Mouse (Mus musculus) brain, adult 10 weeks (tissue): ENCODE measurements around the gene Fcgr3. TPM values are rescaled to one million over a fixed set of nuclear protein-coding genes. Genes with fewer than 3 reads are reported as not detected.

Source experiments
- polyA plus RNA-seq: library from polyadenylated mRNA; stranded (reverse); fragments of 350-450 nt; fragmentation: Illumina TruSeq; extraction: RNeasy Lipid Tissue Mini Kit (QIAGEN cat#74804); gene quantifications from one replicate; pipeline ENCODE4 v1.2.3, GENCODE M21; 2015; ENCODE audit warnings: low read depth, low replicate concordance

The Fcgr3 gene
- polyA plus RNA-seq, result 32.3 TPM

DNA sequence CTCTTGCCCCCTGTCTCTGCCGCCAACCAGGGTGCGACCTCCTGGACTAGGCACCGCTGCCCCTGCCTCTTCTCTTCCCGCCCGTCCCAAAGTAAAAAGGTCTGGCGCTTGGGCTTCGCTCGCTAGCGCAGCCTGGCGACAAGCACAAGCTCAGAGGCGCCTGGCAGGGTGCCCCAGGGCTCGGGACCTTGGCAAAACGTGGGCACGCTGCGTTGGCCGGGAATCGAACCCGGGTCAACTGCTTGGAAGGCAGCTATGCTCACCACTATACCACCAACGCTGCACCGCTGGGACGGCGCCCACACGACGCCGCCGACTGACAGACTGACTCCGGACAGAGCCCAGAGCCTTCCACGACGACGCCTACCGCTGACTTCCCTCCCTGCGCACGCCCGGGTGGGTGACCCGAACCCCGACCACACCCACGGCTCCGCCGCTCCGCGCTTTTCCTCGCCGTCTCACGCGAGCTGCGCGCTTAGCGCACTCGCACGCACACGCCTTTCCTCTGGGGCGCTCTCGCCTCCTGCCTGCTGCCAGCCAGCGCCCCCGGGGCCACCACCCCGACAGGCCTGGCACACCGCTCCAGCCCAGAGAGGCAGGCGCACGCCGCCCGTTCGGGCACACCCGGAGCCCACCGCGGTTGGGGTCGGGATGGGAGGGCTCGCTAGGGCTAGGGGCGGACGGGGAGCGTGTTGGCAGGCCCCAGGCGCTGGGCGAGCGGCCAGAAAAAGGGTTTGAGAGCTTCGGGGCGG is at the start of gene Fcgr3:
TSS of gene Fcgr3 (minus strand) at position 445 of the 752 bp plus-strand sequence.

DNA sequence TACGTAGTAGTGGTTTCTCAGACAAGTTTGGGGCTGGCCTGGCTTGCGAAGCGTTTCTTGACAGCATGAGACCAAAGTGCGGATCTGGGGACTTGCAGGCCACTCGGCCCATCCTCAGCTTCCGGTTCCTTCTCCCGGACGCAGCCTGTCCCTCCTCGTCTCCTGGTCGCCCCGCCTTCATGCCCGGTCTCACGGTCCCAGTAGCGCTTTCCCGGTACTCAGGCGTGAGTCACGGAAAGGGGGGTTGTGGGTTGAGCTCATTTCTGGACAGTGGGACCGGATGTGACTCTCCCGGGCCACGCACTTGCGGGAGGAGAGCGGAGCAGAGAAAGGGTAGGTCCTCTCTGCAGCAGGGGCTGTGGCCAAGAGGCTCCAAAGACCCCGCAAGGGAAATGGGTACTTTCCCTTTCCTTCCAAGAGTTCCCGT is 49.2 kb upstream of the Fcgr3 start, which contains the start of gene Cfap126:
TSS of gene Cfap126 (plus strand) at position 46 of the 427 bp plus-strand sequence.

DNA sequence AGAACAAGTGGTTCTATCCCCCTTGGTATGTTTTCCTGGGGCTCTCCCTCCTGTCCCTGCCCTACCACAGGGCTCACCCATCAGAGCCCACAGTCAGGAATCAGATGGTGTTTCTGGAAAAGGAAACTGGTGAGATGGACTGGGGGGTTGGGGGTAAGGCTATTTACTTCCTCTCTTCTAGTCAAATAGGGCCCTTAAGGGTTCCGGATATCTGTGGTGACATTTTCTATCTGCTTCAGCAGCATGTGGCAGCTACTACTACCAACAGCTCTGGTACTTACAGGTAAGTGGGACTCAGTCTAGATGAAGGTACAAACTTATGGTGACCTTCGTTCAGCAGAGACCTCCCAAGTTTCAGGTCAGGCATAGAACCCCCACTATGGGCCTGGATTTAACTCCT is 46.0 kb downstream of the Fcgr3 start, which contains the start of gene Fcgr4:
TSS of gene Fcgr4 (plus strand) at position 184 of the 400 bp plus-strand sequence.

Other genes with a start within 250 kb of the Fcgr3 start
- 30.0 TPM for gene Atf6, start 197.2 kb downstream of the Fcgr3 start, polyA plus RNA-seq
- not detected for gene Gm26620, start 179.9 kb downstream of the Fcgr3 start, polyA plus RNA-seq
- 26.2 TPM for gene Dusp12, start 179.4 kb downstream of the Fcgr3 start, polyA plus RNA-seq
- gene Fcrlb, start 152.0 kb downstream of the Fcgr3 start, polyA plus RNA-seq, result 0.37 TPM
- gene Fcrla, start 137.4 kb downstream of the Fcgr3 start, polyA plus RNA-seq, result not detected
- gene Fcgr2b, start 88.4 kb downstream of the Fcgr3 start, polyA plus RNA-seq, result 5.2 TPM
- gene Fcgr4, start 46.0 kb downstream of the Fcgr3 start, polyA plus RNA-seq, result 0.74 TPM
- gene Cfap126, start 49.0 kb upstream of the Fcgr3 start, polyA plus RNA-seq, result 5.5 TPM
- gene Sdhc, start 85.7 kb upstream of the Fcgr3 start, polyA plus RNA-seq, result 136 TPM
- not detected for gene Mpz, start 85.8 kb upstream of the Fcgr3 start, polyA plus RNA-seq
- 282 TPM for gene Pcp4l1, start 131.3 kb upstream of the Fcgr3 start, polyA plus RNA-seq
- gene Nr1i3, start 149.0 kb upstream of the Fcgr3 start, polyA plus RNA-seq, result 0.48 TPM
- 118 TPM for gene Tomm40l, start 157.6 kb upstream of the Fcgr3 start, polyA plus RNA-seq
- 6.9 TPM for gene Apoa2, start 160.1 kb upstream of the Fcgr3 start, polyA plus RNA-seq
- gene Fcer1g, start 169.4 kb upstream of the Fcgr3 start, polyA plus RNA-seq, result 35.4 TPM
- 15.3 TPM for gene Adamts4, start 185.5 kb upstream of the Fcgr3 start, polyA plus RNA-seq
- 322 TPM for gene Ndufs2, start 186.5 kb upstream of the Fcgr3 start, polyA plus RNA-seq
- gene B4galt3, start 205.4 kb upstream of the Fcgr3 start, polyA plus RNA-seq, result 44.0 TPM
- gene Ppox, start 216.3 kb upstream of the Fcgr3 start, polyA plus RNA-seq, result 35.3 TPM
- gene Usp21, start 223.1 kb upstream of the Fcgr3 start, polyA plus RNA-seq, result 47.5 TPM
- gene Ufc1, start 230.1 kb upstream of the Fcgr3 start, polyA plus RNA-seq, result 187 TPM